Mouse (Mus musculus) ovary, postnatal 36 days (tissue): Measurements from ENCODE around the gene Deup1.
A peak's percentile ranks its signal among the peaks of the same experiment; 100 is the strongest.

ENCODE experiments used
- DNase-seq: peaks from one replicate; pipeline ENCODE4 v3.0.0; 2022; ENCODE audit warnings: low spot score, mixed read lengths

Deup1 gene

DNA sequence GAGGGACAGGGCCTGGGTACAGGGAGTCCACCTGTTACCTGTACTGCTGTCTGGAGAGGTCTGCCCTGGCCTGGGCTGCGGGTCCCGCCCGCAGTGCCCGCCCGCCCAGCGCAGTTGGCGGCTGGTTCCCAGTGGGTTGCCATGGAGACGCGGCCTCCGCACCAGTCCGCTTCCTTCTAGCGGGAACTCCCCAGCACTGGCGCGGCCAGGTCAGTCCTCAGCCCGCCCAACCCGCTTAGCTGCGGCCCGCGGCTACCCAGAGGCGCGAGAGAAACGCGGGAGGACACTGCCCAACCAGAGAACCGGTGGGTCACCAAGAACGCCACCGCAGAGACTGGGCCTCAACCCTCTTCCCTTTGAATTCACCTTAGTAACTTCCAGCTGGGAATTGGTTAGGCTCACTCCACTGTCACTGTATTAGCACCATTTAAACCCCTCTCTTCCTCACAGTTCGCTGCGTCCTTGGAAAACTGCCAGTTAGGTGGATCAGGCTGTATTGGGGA is at the start of gene Deup1:
Deup1 (minus strand) TSS at position 149 of the 503 bp plus-strand sequence.
- DNase-seq = peak; percentile 73

DNA sequence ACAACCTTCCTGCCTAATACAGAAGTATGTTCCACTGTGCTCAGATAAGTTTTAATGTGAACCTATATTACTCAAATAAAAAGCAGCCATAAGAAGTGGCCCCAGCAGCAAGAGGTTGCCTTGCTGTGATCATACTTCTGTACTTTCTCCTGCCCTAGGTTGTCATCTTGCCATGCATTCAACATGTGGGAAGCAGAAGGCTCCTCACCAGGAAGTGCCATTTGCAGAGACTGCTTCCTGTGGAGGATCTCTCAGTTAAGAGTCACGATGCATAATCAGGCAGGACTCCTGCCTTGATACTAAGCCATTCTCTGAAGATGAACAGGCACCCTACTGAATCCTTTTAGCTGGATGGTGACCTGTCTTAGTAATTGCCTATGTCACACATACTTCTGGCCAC is 44.5 kb upstream of the Deup1 start:
- DNase-seq = no peak

DNA sequence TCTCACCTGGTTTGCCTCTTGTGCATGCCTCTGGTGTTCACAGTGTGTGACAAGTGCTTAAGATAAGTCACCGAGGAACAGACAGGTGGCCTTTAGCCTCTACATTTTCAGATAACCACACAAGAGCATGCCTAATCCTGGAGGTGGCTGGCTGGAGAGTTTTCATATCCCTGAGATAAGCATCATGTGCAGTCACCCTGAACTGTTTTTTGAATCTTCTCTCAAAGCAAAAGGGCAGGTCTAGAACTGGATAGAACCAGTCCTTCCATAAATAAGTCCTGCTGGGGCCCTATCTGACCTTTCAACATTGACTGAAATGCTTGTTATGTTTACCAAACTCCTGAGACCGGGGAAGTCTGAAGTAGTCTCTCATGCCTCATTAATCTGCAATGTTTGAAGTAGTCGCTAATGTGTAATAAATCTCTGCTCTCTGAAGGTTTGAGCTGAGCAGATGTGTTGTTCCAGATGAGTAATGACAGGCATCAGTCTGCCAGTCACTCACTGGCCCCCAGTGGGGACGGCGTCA is 42.3 kb upstream of the Deup1 start:
- DNase-seq = no peak

DNA sequence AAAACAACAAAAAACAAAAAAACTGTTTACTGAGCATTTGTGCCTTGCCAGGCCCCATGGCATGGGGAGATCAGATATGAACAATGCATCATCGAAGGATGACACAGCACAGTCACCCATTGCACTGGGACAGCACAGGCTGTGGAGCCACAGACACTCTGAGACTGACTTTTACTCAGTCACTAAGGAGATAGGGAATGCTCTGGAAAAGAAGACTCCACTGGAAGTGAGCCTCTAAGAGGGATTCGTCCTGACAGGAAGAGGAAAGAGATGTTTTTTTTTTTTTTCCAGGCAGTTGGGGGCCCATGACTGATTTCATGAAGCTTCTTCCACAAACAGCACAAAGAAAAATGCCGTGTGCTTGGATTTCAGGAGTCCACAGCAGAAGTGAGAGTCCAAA is 41.7 kb upstream of the Deup1 start:
- DNase-seq = no peak

DNA sequence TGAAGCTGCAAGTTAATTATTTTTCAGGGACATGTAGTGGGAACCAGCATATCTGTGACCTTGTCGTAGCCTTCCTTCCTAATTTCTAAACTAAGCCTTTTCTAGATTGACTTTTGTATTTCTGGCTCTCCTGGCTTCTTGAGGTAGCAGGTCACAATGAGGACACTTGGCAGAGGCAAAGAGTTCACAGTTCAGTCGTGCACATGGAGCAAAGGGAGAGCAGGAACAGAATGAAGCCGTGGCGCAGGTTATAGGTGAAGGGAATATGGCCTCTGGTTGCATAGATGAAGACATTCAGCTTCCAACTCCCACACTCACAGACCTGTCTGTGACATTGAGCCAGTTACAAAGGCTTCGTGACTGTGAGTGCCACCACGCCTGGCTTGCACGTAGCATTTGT is 36.9 kb upstream of the Deup1 start:
- no peak for DNase-seq

DNA sequence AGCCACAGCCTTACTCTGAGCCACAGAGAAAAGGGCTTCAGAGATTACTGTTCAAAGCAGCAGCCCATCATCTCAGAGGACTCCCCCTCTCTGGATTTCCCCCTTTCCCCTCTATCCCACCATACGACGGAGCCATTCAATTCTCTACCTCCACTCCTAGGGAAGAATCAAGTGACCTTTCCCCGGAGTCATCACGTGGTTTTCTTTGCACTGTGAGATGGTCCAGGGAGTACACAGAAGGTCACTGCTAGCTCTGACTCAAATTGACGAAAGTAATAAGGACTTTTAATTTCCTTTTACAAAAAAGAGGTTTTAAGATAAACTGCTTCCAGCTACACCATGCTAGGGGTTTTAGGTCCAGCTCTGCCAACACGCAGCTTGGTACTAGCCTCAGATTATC is 31.3 kb upstream of the Deup1 start:
- no peak for DNase-seq

DNA sequence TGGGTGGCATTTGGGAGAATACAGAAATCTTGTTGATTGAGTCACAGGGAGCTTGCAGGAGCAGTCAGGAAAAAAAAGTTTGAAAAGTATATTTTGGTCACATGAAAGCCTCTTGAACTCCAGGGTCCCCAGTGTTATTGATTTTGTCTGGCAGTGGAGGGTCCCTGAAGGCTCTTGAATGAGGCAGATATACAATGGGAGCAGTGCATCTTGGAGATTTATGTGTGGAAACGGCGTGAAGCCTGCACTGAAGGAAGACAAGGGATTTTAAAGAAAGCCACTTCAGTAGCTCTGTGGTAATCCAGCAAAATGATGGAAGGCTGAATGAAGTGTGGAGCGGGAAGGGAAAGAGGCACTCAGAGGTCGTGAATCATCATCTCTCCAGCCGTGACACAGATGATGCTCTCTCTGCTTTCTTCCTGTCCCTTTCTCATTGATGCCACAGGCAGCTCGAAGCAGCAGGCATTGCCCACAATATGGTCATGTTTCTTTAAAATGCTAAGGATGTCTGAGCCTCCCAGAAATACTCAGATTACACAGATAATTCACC is 30.6 kb upstream of the Deup1 start:
- DNase-seq = no peak

DNA sequence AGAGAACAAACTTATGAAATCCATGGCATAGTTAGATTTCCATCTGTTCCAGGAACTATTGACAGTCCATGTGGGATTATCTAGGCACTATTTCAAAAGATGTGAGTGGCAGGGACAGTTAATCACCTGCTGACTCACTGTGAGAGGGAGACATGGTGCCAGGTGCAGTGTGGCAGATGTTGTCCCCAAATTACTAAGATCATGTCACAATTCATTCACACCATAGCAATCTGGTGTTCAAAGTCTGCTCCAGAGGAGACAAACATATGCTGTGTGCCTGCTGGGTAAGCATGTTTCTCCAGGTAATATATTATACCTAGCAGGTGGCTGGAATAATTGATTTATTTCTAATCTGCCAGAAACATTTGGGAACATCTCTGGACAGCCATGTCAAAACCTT is 25.3 kb upstream of the Deup1 start:
- no peak for DNase-seq

DNA sequence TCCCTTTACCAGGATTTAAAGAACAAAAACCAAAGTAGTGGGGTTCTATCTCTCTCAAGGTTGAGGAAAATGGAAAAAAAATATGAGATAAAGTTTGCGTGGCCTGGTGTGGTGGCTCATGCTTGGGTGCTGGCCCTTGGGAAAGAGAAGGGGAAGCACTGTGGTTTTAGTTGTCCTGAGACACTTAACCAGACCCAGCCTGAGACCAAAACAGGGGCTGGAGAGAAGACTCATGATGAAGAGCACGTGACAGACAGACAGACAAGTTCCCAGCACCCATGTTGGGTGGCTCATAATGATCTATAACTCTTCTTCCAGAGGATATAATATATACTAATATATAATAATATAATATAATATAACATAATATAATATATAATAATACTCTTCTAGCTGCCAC is 22.2 kb upstream of the Deup1 start:
- DNase-seq = no peak

DNA sequence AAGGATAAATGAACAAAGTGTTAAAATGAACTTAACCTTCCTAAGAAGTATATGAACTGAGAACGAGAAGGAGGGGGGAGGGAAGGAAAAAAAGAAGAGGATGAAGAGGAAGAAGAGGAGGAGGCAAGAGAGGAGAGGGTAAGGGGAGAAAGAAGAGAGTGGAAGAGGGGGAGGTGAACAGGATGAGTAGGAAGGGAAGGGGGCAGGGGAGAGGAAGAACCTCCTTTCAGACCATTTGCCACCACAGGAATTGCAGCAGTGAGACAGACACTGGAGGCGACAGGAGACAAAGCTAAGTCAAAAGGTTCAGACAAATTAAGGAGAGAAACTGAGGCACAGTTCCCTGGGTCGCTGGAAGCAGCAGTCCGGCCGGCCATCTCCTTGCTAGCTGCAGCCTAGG is 349 bp downstream of the Deup1 start:
- DNase-seq = no peak

DNA sequence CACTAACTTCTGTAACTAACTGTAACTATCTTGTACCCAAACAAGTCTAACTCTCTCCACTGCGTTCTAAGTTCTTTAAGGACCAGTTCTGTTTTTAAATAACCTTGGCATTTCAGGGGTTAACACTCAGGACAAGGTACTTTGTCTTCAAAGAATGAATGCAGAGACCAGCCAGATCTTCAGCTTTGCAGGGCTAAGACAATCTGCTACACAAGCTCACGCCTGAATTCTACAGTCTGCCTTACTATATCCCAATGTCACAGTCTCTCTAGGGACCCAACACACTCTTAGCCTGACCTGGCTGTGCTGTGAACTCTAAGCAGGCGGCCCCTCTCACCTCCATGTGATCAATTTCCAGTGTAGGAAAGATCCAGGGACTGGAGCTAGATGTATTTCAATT is 3.0 kb downstream of the Deup1 start:
- DNase-seq = no peak

DNA sequence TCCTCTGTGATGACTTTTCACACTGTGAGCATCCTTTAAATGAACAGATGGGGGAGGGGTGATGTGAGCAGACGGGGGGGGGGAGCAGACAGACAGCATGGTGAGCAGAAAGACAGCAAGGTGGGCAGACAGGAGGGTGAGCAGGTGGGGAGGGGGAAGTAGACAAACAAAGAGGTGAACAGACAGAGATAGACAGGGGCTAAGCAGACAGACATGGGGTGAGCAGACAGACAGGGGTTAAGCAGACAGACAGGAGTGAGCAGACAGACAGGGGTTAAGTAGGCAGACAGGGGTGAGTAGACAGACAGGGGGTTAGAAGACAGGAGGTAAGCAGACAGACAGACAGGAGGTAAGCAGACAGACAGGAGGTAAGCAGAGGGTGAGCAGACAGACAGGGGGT is 8.0 kb downstream of the Deup1 start:
- no peak for DNase-seq

DNA sequence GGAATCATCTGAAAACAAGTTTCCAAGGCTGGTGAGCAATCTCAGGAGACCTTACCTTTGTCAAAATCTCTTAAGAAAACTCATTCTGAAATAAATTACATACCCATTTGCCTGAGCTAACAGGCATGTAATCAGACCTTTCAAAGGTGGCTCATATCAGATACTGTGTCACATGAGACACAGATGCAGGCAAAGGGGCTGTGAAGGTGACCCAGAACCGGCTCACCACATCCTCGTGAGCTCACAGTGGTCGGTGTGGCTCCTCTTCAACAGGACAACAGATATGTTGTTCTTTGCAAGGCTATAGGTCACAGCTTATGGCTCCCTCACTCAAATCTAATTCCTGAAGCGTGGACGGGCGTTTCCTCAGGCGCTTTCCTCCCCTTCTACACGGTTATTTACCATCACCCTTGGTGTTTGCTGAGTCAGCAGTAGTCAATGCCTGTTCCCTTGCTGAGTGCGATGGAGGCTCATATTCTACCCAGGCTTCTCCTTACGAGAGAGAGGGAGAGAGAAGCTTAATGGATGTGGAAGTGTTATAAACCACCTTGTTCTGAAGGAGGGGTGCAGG is 8.6 kb downstream of the Deup1 start:
- DNase-seq = no peak

DNA sequence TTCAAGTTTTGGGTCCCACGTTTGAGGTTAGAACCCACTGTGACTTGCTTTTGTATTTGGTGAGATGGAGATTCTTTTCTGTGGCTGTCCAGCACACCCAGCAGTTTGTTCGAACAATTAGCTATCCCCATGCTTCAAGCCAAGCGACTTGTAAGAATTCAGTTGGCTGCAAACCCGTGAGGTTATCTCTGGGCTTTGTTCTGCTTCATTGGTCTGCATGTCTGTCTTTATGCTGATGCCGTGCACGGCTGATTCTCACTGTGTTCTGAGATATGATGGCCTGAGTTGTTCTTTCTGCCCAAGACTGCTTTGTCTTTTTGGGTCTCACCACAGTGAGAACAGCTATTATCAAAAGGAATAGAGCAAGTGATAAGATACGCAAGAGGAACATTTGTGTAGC is 10.7 kb downstream of the Deup1 start:
- no peak for DNase-seq

DNA sequence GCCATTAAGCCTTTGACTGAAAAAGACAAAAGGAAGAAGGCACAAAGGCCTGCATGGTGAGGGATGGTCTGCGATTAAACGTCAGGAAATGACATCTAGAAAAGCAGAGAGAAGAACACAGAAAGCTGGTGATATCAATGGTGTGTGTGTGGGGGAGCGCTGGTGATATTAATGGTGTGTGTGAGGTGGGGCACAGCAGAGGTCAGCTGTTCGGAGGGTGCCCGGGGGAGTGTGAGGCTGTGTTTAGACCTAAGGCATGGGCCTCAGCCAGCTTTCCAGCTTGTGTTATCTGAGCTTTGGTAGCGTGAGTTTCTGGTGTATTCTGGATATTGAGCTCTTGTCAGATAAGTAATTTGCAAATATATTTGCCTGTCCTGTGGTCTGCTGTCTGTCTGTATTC is 11.3 kb downstream of the Deup1 start:
- no peak for DNase-seq

DNA sequence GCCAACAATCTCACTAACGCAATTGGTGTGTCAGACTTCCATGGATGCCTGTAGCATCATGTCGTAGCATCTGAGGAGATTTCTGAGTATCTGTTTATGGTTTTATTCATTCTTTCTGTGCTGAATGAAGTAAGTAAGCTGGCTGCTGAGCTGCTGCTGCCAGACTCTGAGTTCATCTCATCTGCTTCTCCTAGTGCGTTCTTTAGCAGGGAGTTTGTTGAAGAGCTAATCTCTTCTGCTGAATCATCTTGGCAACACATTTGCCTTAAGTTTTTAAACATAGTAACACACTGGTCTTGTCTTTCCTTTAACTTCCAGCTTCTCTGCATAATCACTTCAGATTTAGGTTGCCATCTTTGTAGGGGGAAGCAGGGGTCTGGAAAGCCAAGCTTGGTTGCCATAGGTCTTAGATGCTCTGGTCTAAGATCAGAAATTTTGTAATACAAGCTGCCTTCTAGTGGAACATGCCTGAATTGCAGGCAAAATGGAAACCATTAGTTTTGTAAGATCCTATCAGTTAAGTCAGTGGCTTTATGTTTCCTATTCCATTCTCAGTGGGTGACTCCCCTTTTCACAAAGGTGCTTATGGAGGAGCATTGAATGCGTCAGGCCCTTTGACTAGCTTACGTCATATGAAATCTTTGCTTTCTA is 18.3 kb downstream of the Deup1 start:
- no peak for DNase-seq

DNA sequence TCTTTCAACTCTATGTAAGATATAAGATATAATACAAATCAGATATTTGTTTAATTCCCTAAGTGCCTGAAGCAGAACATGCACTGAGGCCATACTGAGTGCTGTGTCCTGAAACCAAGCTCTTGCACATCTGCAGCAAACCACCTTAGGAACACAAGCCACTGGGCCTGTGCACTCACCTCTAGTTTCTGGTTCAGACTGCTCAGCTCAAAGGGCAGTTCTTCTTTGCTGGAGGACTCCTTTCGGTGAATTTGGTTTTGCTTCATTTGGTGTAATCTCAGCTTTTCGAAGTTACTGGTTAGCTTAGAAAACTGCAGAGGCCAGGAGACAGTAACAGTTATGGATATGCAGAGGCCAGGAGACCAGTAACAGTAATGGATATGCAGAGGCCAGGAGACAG is 20.1 kb downstream of the Deup1 start:
- DNase-seq = no peak

DNA sequence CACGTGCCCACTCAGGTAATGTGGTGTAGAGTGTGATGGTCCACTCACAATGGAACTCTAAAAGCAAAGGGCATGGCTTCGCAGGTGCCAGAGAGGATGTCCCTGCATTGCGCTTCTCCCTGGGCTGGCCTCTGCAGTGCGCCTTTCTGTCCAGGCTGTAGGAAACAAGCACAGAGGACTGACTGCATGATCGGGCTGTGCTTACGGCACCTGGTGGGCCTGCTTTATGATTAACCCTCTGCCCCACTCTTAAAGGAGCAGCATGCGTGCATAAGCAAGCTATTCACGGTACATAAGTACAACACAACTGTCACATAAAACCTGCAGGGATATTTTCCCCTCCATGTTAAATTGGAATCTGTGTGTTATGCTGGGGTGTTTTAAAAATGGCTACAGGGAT is 24.6 kb downstream of the Deup1 start:
- DNase-seq = no peak

DNA sequence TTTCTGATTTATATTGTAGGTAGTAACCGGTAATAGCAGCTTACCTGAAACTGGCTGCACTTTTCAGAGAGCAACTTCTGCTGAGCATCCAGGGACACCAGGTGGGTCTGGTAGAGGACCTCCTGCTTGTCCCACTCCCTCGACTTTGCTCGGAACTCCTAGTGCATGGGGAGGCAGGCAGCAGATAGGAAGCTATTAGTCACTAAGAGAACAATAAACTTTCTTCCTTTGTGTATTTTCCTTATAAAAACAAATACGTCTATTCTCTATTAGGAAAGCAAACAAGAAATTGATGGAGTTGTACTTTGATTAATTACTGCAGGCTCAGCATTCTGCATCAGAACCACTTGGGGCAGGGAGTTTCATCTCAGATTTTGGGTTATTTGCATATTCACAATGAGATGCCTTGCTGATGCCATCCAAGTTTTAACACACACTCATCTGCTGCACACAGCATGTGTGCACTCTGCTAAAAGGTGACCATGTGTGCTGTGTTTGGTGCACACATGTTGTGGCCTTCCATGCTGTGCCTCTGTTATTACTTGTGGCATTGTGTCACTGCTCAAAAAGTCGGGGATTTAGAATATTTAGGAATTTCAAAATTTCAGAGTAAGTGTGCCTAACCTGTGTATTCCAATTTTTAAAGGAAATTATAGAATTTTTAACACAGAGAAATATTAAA is 26.7 kb downstream of the Deup1 start:
- DNase-seq = no peak

DNA sequence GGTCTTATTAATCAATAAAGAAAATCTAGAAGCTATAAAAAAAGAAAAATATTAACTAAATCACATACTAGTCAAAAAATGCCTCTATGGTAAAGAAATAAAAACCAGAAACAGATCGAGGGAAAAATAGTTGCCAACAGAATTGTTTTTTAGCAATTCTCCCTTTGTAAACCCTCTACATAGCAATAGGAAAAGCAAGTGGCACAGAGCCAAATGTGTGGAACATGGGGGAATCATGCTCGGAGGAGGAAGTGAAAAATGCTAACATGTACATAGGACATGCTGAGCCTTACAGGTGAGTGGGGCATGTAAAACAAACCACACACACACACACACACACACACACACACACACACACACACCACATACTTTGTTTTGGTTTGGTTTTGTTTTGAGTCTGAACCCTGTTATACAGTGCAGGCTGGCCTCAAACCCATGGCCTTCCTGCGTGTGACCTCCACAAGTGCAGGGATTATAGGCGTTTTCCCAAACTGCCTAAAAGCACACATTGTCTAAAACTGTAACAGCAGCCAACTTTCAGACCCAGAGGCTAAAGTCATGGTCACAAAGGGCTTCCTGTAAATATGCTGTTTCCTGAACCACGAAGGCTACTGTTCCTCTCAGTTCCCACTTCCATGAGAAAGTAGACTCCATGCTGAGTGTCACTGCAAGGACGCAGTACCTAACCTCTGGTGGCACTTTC is 27.4 kb downstream of the Deup1 start:
- DNase-seq = no peak

DNA sequence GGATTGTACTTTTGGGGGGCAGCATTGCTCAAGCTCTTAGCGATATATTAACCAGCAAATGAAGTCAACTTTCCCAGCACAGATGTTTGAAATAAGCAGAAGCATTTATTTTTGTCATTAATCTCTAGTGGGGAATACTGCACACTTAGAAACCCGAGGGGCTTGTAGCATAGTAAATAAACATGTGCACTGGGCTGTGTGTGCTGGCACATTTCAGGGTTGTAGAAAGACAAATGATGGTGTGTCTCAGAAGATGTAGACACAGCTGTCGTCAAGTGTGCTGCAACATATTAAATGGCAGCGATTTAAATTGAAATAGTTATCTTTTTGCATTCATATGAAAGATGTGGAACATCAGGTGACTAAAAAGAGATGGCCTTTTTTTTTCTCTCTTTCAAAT is 31.1 kb downstream of the Deup1 start:
- DNase-seq = no peak

DNA sequence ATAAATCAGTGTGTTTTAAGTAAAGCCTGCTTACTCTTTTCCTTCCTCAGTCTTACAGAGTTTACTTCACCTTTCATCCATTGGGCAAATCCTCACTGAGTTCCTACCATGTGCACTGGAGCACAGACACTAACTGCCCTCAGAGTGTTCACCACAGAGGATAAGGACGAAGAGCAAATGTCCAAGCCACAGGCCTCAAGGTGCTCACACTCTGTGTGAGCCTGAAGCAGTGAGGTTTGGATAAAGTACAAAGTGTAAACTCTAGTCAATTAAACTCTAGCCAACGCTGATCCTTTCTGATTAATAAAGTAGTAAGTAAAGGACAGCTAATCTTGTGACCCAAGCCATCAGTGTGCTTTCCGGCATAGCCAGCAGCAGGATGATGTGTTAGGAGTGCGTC is 33.6 kb downstream of the Deup1 start:
- DNase-seq = no peak
